Mouse (Mus musculus) lung, postnatal 0 days (tissue): ENCODE results near the gene Tssk1. TPM values are rescaled to one million over a fixed set of nuclear protein-coding genes. Genes with fewer than 3 reads are reported as not detected.

ENCODE experiments used
- ATAC-seq: fragments of 200-750 bp; cut with Nextera tagmentation; 2 replicates; pipeline ENCODE4 v1.8.0; 2017; ENCODE audit warnings: moderate library complexity
- DNase-seq: peaks from one replicate; pipeline ENCODE4 v3.0.0-alpha.2; 2016; ENCODE audit warnings: low spot score
- H3K27ac ChIP-seq: fragments of 300-500 bp; sonication (generic); 2 replicates; pipeline ENCODE4 v1.5.1; 2014; ENCODE audit warnings: antibody characterized with exemption, mild to moderate bottlenecking, low read length, mixed read lengths
- H3K27me3 ChIP-seq: fragments of 300-500 bp; sonication (generic); replicated peaks from 2 replicates; pipeline ENCODE4 v1.6.1; 2014; ENCODE audit warnings: low read length, mixed read lengths; ENCODE audit not compliant: insufficient read depth
- H3K36me3 ChIP-seq: fragments of 300-500 bp; sonication (generic); 2 replicates; pipeline ENCODE4 v1.6.1; 2014; ENCODE audit warnings: low read length, mixed read lengths; ENCODE audit not compliant: insufficient read depth
- H3K4me1 ChIP-seq: fragments of 300-500 bp; sonication (generic); 2 replicates; pipeline ENCODE4 v1.6.1; 2014; ENCODE audit warnings: antibody characterized with exemption, low read depth, low read length, mixed read lengths; ENCODE audit not compliant: insufficient read depth
- H3K4me2 ChIP-seq: fragments of 300-500 bp; sonication (generic); replicated peaks from 2 replicates; pipeline ENCODE4 v1.6.1; 2014; ENCODE audit warnings: low read depth, mild to moderate bottlenecking, low read length, moderate library complexity, mixed read lengths
- H3K4me3 ChIP-seq: fragments of 300-500 bp; sonication (generic); 2 replicates; pipeline ENCODE4 v1.5.1; 2014; ENCODE audit warnings: low read depth, low read length
- H3K9ac ChIP-seq: fragments of 300-500 bp; sonication (generic); replicated peaks from 2 replicates; pipeline ENCODE4 v1.6.1; 2014; ENCODE audit warnings: low read depth, mild to moderate bottlenecking
- H3K9me3 ChIP-seq: fragments of 300-500 bp; sonication (generic); 2 replicates; pipeline ENCODE4 v1.6.1; 2016; ENCODE audit warnings: low read length, mixed read lengths
- CTCF ChIP-seq: IDR thresholded peaks from 2 replicates; pipeline ENCODE4 v1.5.1; 2016; ENCODE audit warnings: antibody characterized with exemption, mild to moderate bottlenecking
- EP300 ChIP-seq: IDR thresholded peaks from 2 replicates; pipeline ENCODE4 v1.6.1; 2016; ENCODE audit warnings: antibody characterized with exemption, mild to moderate bottlenecking, control low read depth
- WGBS: fragments of 180-500 bp; shearing (Covaris S2); extraction: QIAGEN DNeasy Blood & Tissue Kit; methylation state at CpG from one replicate; pipeline ENCODE4 v1.1.7; 2014; 5-methylcytosine and 5-hydroxymethylcytosine counted together
- polyA plus RNA-seq: library from polyadenylated mRNA; unstranded; fragments of >200 nt; fragmentation: Nextera tagmentation; extraction: Ambion mirVana; gene quantifications from 2 replicates; pipeline ENCODE4 v1.2.1, GENCODE M21; 2015

Gene Tssk1
- polyA plus RNA-seq, 1 experiment from 2014 or later, result not detected

DNA sequence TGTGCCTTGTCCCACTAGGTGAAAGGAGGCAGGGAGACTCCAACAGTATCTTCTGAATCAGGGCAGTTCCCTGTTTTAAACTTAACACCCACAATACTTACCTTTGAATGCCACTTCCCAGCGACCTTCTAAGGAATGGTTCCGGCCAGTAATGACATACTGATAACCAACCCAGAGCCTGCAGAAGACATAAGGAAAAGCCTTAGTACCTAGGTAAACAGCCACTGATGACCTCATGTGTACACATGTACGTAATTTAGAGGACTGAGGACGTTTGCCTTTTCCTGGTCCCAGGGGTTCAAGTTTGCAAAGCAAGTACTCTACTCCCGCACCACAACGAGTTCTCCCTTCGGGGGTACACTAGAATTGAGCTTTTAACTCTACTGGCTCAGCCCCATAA lies 36.9 kb upstream of the Tssk1 start:
- WGBS, result 69% methylated on average over 7 of the region's 7 CpGs
- ATAC-seq, result no peak
- H3K4me3 ChIP-seq, result no peak overlapping the region
- H3K36me3 ChIP-seq, result peaks cover 42% of the 10 kb centered on the region
- no peak overlapping the region for H3K4me2 ChIP-seq
- H3K9me3 ChIP-seq, result no peaks in the 10 kb centered on the region
- H3K9ac ChIP-seq, result no peak overlapping the region
- DNase-seq, result no peak
- H3K27ac ChIP-seq, result no peak overlapping the region
- H3K4me1 ChIP-seq, result no peaks in the 10 kb centered on the region
- no peak for TF ChIP-seq CTCF
- TF ChIP-seq EP300, result no peak
- H3K27me3 ChIP-seq, result no peaks in the 10 kb centered on the region

GRCm38 (mm10) chr16:17858592-17858991 lies 35.4 kb upstream of the Tssk1 start:
- no peak for ATAC-seq
- Histone ChIP-seq H3K27me3 (no peaks in the 10 kb centered on the region), H3K27ac (no peak overlapping the region), H3K9me3 (no peaks in the 10 kb centered on the region), H3K9ac (no peak overlapping the region), H3K4me2 (no peak overlapping the region), H3K4me1 (no peaks in the 10 kb centered on the region), H3K4me3 (no peak overlapping the region), H3K36me3 (peaks cover 38% of the 10 kb centered on the region)
- DNase-seq, result peak; percentile 30
- TF ChIP-seq EP300 (no peak), CTCF (peak; percentile 76)

GRCm38 (mm10) chr16:17865293-17865692 lies 28.7 kb upstream of the Tssk1 start:
- Histone ChIP-seq H3K36me3 (no peaks in the 10 kb centered on the region), H3K4me3 (no peak overlapping the region), H3K27ac (no peak overlapping the region), H3K4me2 (no peak overlapping the region), H3K9ac (no peak overlapping the region), H3K9me3 (no peaks in the 10 kb centered on the region), H3K4me1 (no peaks in the 10 kb centered on the region), H3K27me3 (no peaks in the 10 kb centered on the region)
- DNase-seq, result no peak
- WGBS, result 49% methylated on average over 2 of the region's 2 CpGs
- ATAC-seq, result no peak
- TF ChIP-seq CTCF (no peak), EP300 (no peak)

DNA sequence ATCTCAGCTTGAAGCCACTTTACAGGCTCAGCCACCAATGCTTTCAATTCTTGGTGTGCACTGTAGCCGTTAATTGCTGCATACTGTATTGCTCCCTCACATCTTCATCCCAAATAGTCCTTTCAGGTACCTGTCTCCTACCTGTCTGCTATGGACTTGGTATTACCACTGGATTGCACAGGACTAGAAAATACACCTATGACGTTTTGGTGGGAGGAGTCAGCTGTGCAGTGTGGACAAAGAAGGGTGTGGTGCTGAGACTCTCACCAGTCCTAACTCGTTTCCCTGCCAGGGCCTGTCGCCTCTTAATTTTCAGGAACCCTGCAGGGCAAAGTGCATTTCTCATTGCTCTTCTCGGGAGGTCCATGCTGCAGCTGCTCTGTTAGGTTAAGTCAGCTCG lies 28.3 kb upstream of the Tssk1 start:
- no peak overlapping the region for H3K9ac ChIP-seq
- H3K36me3 ChIP-seq, result no peaks in the 10 kb centered on the region
- H3K9me3 ChIP-seq, result no peaks in the 10 kb centered on the region
- H3K27ac ChIP-seq, result no peak overlapping the region
- ATAC-seq, result peak; percentile 44; the same call in 1 of the 2 replicates
- no peak overlapping the region for H3K4me3 ChIP-seq
- peak; percentile 35 for DNase-seq
- TF ChIP-seq EP300 (no peak), CTCF (no peak)
- 62% methylated on average over 6 of the region's 6 CpGs for WGBS
- H3K27me3 ChIP-seq, result no peaks in the 10 kb centered on the region
- no peak overlapping the region for H3K4me2 ChIP-seq
- no peaks in the 10 kb centered on the region for H3K4me1 ChIP-seq

DNA sequence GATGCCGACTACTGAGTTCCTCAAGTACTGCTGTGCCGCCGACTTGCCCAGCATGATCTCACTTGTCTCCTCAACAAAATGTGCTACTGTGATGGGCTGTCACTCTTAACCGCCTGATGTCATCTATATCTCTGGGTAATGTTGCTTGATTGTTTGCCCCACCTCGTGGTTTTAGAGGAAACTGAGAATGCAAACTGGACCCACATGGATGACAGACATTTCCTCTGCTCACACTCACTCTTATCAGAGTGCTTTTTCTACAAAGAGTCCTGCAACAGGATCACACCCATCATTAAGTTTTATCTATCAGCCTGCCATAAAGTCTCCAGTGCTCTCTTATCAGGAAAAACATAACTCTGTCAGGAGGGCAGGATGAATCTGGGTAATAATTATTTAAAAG lies 22.8 kb upstream of the Tssk1 start:
- ATAC-seq (no peak), DNase-seq (no peak)
- WGBS, result 62% methylated on average over 5 of the region's 5 CpGs
- TF ChIP-seq EP300, result no peak
- no peak for TF ChIP-seq CTCF
- Histone ChIP-seq H3K27ac (no peak overlapping the region), H3K4me1 (0 out of 2 replicates have a peak, but pooled peaks cover 5% of the 10 kb centered on the region), H3K27me3 (no peaks in the 10 kb centered on the region), H3K9me3 (no peaks in the 10 kb centered on the region), H3K36me3 (peaks cover 10% of the 10 kb centered on the region), H3K9ac (no peak overlapping the region), H3K4me2 (no peak overlapping the region), H3K4me3 (no peak overlapping the region)

- H3K9me3 ChIP-seq, result no peaks in the 10 kb centered on the region
- 0 out of 2 replicates have a peak, but pooled peaks cover 5% of the 10 kb centered on the region for H3K4me1 ChIP-seq
- H3K36me3 ChIP-seq, result peaks cover 10% of the 10 kb centered on the region
- no peaks in the 10 kb centered on the region for H3K27me3 ChIP-seq
- no peak overlapping the region for H3K4me3 ChIP-seq
- H3K9ac ChIP-seq, result no peak overlapping the region
- H3K27ac ChIP-seq, result no peak overlapping the region
- WGBS, result 43% methylated on average over 4 of the region's 4 CpGs
- no peak for TF ChIP-seq CTCF
- no peak for TF ChIP-seq EP300
- no peak overlapping the region for H3K4me2 ChIP-seq
- DNase-seq, result no peak
- ATAC-seq, result no peak
Observed at GRCm38 (mm10) chr16:17872995-17873394, 21.0 kb upstream of the Tssk1 start.

GRCm38 (mm10) chr16:17875174-17875573 lies 18.8 kb upstream of the Tssk1 start:
- peaks cover 10% of the 10 kb centered on the region for H3K36me3 ChIP-seq
- no peaks in the 10 kb centered on the region for H3K27me3 ChIP-seq
- DNase-seq (no peak), ATAC-seq (no peak)
- WGBS, result 62% methylated on average over 4 of the region's 4 CpGs
- H3K4me3 ChIP-seq, result no peak overlapping the region
- H3K27ac ChIP-seq, result no peak overlapping the region
- no peak overlapping the region for H3K4me2 ChIP-seq
- no peaks in the 10 kb centered on the region for H3K9me3 ChIP-seq
- TF ChIP-seq CTCF, result no peak
- no peak for TF ChIP-seq EP300
- 0 out of 2 replicates have a peak, but pooled peaks cover 5% of the 10 kb centered on the region for H3K4me1 ChIP-seq
- no peak overlapping the region for H3K9ac ChIP-seq
